Mouse (Mus musculus) brain, adult 10 weeks (tissue): Measurements from ENCODE around the gene Mettl17. TPM values are rescaled to one million over a fixed set of nuclear protein-coding genes. Genes with fewer than 3 reads are reported as not detected.

Source experiments
- polyA plus RNA-seq: library from polyadenylated mRNA; stranded (reverse); fragments of 350-450 nt; fragmentation: Illumina TruSeq; extraction: RNeasy Lipid Tissue Mini Kit (QIAGEN cat#74804); gene quantifications from one replicate; pipeline ENCODE4 v1.2.3, GENCODE M21; 2015; ENCODE audit warnings: low read depth, low replicate concordance

Mettl17 gene
- polyA plus RNA-seq = 24.8 TPM

GRCm38 (mm10) chr14:51884598-51885331 lies at the start of gene Mettl17:
Gene Mettl17 (plus strand): TSS chr14:51884842.

GRCm38 (mm10) chr14:51853399-51853798 lies 31.2 kb upstream of the Mettl17 start, which contains the start of gene Ear6:
Gene Ear6 (plus strand): TSS chr14:51853699.

GRCm38 (mm10) chr14:51892191-51892939 lies 7.7 kb downstream of the Mettl17 start, which contains the start of gene Slc39a2:
Gene Slc39a2 (plus strand): TSS chr14:51892889.

GRCm38 (mm10) chr14:51913960-51914762 lies 29.5 kb downstream of the Mettl17 start, which contains the start of gene Ndrg2:
Gene Ndrg2 (minus strand): TSS chr14:51914158.

GRCm38 (mm10) chr14:51918125-51918524 lies 33.5 kb downstream of the Mettl17 start, which contains the start of gene Tppp2:
Gene Tppp2 (plus strand): TSS chr14:51918425.

GRCm38 (mm10) chr14:51922571-51922865 lies 37.9 kb downstream of the Mettl17 start, which contains the start of gene Rnase13:
Gene Rnase13 (minus strand): TSS chr14:51922773.

Other genes starting within 250 kb of the Mettl17 start
- not detected for gene Gm4181, start 249.2 kb upstream of the Mettl17 start, polyA plus RNA-seq
- not detected for gene Gm17079, start 189.4 kb upstream of the Mettl17 start, polyA plus RNA-seq
- gene Gm5800, start 167.7 kb upstream of the Mettl17 start, polyA plus RNA-seq = not detected
- gene Ang4, start 111.3 kb upstream of the Mettl17 start, polyA plus RNA-seq = not detected
- not detected for gene AY358078, start 84.8 kb upstream of the Mettl17 start, polyA plus RNA-seq
- gene Ear6, start 31.1 kb upstream of the Mettl17 start, polyA plus RNA-seq = not detected
- gene Slc39a2, start 8.0 kb downstream of the Mettl17 start, polyA plus RNA-seq = 8.1 TPM
- gene Ndrg2, start 29.3 kb downstream of the Mettl17 start, polyA plus RNA-seq = 1,154 TPM
- gene Tppp2, start 33.6 kb downstream of the Mettl17 start, polyA plus RNA-seq = not detected
- not detected for gene Rnase13, start 37.9 kb downstream of the Mettl17 start, polyA plus RNA-seq
- gene Arhgef40, start 99.9 kb downstream of the Mettl17 start, polyA plus RNA-seq = 33.4 TPM
- not detected for gene Tmem253, start 130.8 kb downstream of the Mettl17 start, polyA plus RNA-seq
- gene Zfp219, start 135.9 kb downstream of the Mettl17 start, polyA plus RNA-seq = 31.0 TPM
- not detected for gene Olfr221, start 157.6 kb downstream of the Mettl17 start, polyA plus RNA-seq
- gene Hnrnpc, start 219.2 kb downstream of the Mettl17 start, polyA plus RNA-seq = 311 TPM
- gene Rpgrip1, start 225.9 kb downstream of the Mettl17 start, polyA plus RNA-seq = 2.6 TPM